Mouse (Mus musculus): Measurements from ENCODE around the gene Dlg2.

Dlg2 gene

GRCm38 (mm10) chr7:92493521-92493920, 2017.0 kb downstream of the Dlg2 start:
- no peak for DNase-seq
